In genomic region chr19:28518846-28519245, GRCm38 (mm10) we compare ENCODE assay signal across 15 mouse cellular contexts.
"Had no signal": no experiment of that assay in that cellular context is flagged by ENCODE, and none has a peak within 500 bp of the region (broad histone marks: within the 10 kb centered on the region; RNA-seq: fewer than 3 reads in every experiment).

No protein-coding gene starts in this region.

- DNase-seq: layer of hippocampus, postnatal 36 days; liver, embryonic 13.5 days; lung, adult 2 months; right cerebral cortex, adult 18-20 months; right cerebral cortex, postnatal 14 days; right cerebral cortex, postnatal 4 days; thymus, adult 2 months; thymus, postnatal 14 days; thymus, postnatal 4 days had no signal

- H3K4me1 ChIP-seq: liver, embryonic 13.5 days; midbrain, embryonic 15.5 days had no signal

- H3K4me2 ChIP-seq: liver, embryonic 13.5 days; midbrain, embryonic 12.5 days; midbrain, embryonic 15.5 days; neural tube, embryonic 12.5 days; neural tube, embryonic 15.5 days had no signal

- H3K27me3 ChIP-seq: liver, embryonic 13.5 days; midbrain, embryonic 12.5 days; midbrain, embryonic 15.5 days; neural tube, embryonic 12.5 days; neural tube, embryonic 15.5 days had no signal

- H3K9me3 ChIP-seq: liver, embryonic 13.5 days; midbrain, embryonic 12.5 days; midbrain, embryonic 15.5 days; neural tube, embryonic 12.5 days; neural tube, embryonic 15.5 days had no signal

- H3K9ac ChIP-seq: liver, embryonic 13.5 days; midbrain, embryonic 12.5 days; midbrain, embryonic 15.5 days; neural tube, embryonic 12.5 days; neural tube, embryonic 15.5 days had no signal

- H3K27ac ChIP-seq: left cerebral cortex, adult 2 months; liver, embryonic 13.5 days; macrophage; midbrain, embryonic 12.5 days; midbrain, embryonic 15.5 days; neural tube, embryonic 12.5 days; neural tube, embryonic 15.5 days had no signal

- H3K36me3 ChIP-seq: liver, embryonic 13.5 days; midbrain, embryonic 12.5 days; midbrain, embryonic 15.5 days; neural tube, embryonic 12.5 days; neural tube, embryonic 15.5 days had no signal

- H3K4me3 ChIP-seq: left cerebral cortex, adult 2 months; liver, embryonic 13.5 days; midbrain, embryonic 12.5 days; midbrain, embryonic 15.5 days; neural tube, embryonic 12.5 days; neural tube, embryonic 15.5 days had no signal

- ATAC-seq: midbrain, embryonic 15.5 days had no signal
